Mouse (Mus musculus) lung, postnatal 25 days (tissue): ENCODE data around the gene Esyt3.

ENCODE experiments used
- DNase-seq: peaks from one replicate; pipeline ENCODE4 v3.0.0; 2022; ENCODE audit warnings: low spot score

The Esyt3 gene

GRCm38 (mm10) chr9:99354796-99355195, 3.6 kb downstream of the Esyt3 start:
- no peak for DNase-seq

GRCm38 (mm10) chr9:99353390-99353789, 5.0 kb downstream of the Esyt3 start:
- peak; percentile 16 for DNase-seq

GRCm38 (mm10) chr9:99352964-99353363, 5.4 kb downstream of the Esyt3 start:
- no peak for DNase-seq

GRCm38 (mm10) chr9:99345351-99345792, 13.0 kb downstream of the Esyt3 start:
- DNase-seq, result peak; percentile 60

GRCm38 (mm10) chr9:99341600-99341999, 16.8 kb downstream of the Esyt3 start:
- no peak for DNase-seq

- DNase-seq, result no peak
Measured at GRCm38 (mm10) chr9:99340126-99340525, 18.2 kb downstream of the Esyt3 start.

- no peak for DNase-seq
Measured at GRCm38 (mm10) chr9:99339182-99339581, 19.2 kb downstream of the Esyt3 start.

GRCm38 (mm10) chr9:99338293-99338692, 20.1 kb downstream of the Esyt3 start:
- no peak for DNase-seq

- no peak for DNase-seq
Measured at GRCm38 (mm10) chr9:99336538-99336937, 21.8 kb downstream of the Esyt3 start.

GRCm38 (mm10) chr9:99326881-99327280, 31.5 kb downstream of the Esyt3 start:
- no peak for DNase-seq

GRCm38 (mm10) chr9:99325961-99326360, 32.4 kb downstream of the Esyt3 start:
- DNase-seq, result no peak

- DNase-seq, result no peak
Measured at GRCm38 (mm10) chr9:99325208-99325929, 33.0 kb downstream of the Esyt3 start.

GRCm38 (mm10) chr9:99320006-99320405, 38.4 kb downstream of the Esyt3 start:
- no peak for DNase-seq

GRCm38 (mm10) chr9:99319343-99319951, 38.9 kb downstream of the Esyt3 start:
- no peak for DNase-seq

- DNase-seq, result peak; percentile 48
Measured at GRCm38 (mm10) chr9:99306226-99306625, 52.1 kb downstream of the Esyt3 start.

GRCm38 (mm10) chr9:99304296-99304695, 54.1 kb downstream of the Esyt3 start:
- peak; percentile 5 for DNase-seq
